Mouse (Mus musculus): ENCODE measurements around the gene Zmat1. TPM values are rescaled to one million over a fixed set of nuclear protein-coding genes. Genes with fewer than 3 reads are reported as not detected.
"Not testable (repeated sequence)": the region's sequence is repeated elsewhere in the genome, so short reads cannot be mapped to it uniquely, and the experiment has no call there.

The Zmat1 gene
- 1 to 10 TPM in 1 of 2 experiments, under 1 TPM in 1; 0.95 to 1.2 TPM for total RNA-seq (2021)
- long read RNA-seq, experiment 1, partial matches to known transcripts, result 1 of 1 reads
- long read RNA-seq, experiment 1, other reads (novel, unspliced or antisense), result 0 of 1 reads
- long read RNA-seq, experiment 2, result 0 reads

DNA sequence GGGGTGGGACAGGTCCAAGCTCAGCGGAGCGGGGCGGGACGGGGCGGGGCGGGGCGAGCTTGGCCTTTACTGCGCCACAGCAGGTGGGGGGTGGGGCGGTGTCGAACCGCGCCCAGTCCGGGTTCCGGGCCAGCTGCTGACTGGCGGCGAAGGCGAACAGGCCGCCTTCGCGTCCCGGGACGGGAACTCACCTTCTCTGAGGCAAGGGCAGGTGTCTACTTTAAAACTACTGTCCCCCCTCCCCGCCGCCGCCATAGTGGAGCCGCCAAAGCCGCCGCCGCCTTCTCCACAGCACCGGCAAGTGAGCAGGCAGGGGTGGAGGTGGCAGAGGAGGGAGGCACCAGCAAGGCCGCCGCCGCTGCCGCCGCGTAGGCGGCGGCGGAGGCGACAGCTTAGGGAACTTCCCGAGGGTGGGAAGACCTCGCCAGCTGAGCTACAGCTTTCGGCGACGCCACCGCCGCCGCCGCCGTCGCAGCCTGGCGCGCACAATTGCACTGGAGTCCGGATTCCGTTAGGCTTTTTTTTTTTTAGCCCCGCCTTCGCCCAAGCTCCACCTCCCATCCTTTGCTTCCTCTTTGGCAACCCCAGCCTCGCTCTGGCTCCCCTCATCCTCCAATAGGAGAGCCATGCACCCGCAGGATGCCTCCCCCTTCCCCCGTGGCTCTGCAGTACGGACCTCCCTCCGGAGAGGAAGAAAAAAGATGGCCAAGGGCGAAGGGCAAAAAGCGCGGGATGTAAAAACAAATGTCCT is at the start of gene Zmat1:
TSS of gene Zmat1 (minus strand) at position 490 of the 751 bp plus-strand sequence.
- peak; percentile 90 for DNase-seq (ENCODE audit: low spot score)

- DNase-seq (ENCODE audit: low spot score), result not testable (repeated sequence)
These were observed 44.9 kb upstream of the Zmat1 start for GRCm38 (mm10) chrX:135053939-135054338.

- no peak for DNase-seq (ENCODE audit: low spot score)
These were observed 27.0 kb upstream of the Zmat1 start for GRCm38 (mm10) chrX:135035962-135036375.

DNA sequence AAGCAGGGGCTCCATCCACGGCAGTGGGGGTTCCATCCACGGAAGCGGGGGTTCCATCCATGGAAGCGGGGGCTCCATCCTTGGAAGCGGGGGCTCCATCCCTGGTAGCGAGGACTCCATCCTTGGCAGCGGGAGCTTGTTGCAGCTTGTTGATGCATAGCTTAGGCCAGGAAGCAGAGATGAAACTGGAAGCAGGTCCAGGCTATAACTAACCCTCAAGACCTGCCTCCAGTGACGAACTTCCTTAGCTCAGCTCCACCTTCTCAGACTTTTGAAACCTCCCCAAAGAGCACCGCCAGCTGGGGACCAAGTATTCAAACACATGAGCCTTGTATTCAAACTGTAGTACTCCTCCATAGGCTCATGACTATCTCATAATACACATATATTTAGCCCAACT is 16.1 kb upstream of the Zmat1 start:
- DNase-seq (ENCODE audit: low spot score), result no peak

- DNase-seq (ENCODE audit: low spot score), result no peak
These were observed 2.4 kb upstream of the Zmat1 start for GRCm38 (mm10) chrX:135011381-135011780.

GRCm38 (mm10) chrX:135009471-135009815 is 434 bp upstream of the Zmat1 start:
- no peak for DNase-seq (ENCODE audit: low spot score)

GRCm38 (mm10) chrX:135008021-135008420 is 988 bp downstream of the Zmat1 start:
- DNase-seq (ENCODE audit: low spot score), result peak; percentile 1

DNA sequence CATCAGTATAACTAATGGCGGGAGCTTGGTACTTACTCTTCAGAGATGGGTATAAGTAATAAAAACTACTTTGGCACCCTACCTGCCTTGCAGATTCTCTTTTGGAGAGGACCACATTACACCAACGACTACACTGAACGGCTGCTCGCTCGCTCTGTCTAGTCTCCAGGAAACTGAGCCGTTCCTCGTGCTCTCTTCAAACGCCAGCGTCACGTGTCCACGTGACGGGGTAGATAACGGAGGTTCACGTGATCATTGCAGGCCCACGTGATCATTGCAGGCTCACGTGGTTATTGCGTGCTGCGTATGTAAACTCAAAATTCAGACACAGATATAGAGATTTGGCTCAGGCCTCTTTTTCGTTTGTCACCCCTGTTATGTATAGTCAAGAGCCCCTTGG is 44.5 kb downstream of the Zmat1 start, which contains the start of gene Nxf2:
TSS of gene Nxf2 (minus strand) at position 209 of the 400 bp plus-strand sequence.
- DNase-seq (ENCODE audit: low spot score), result no peak

GRCm38 (mm10) chrX:134963305-134964094 is 45.5 kb downstream of the Zmat1 start:
- peak; percentile 26 for DNase-seq (ENCODE audit: low spot score)

- DNase-seq (ENCODE audit: low spot score), result peak; percentile 2
These were observed 78.6 kb downstream of the Zmat1 start for GRCm38 (mm10) chrX:134930361-134930760.

DNA sequence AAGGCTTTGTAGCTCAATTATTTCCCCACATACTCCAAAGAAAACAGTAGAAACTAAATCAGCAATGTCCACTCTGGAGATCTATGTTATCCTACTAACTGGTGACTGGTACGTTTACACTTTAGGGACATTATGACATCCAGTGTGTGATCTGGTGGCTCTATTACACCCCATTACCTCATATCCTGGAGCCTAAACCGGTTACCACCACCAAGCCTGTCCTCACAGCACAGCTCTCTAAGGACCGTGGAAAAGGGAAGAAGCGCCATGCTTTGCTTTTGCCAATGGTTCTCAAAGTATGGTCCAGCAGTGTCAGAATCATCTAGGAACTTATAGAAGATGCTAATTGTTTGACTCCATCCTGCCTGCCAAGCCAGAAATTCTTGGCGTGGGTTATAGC is 79.1 kb downstream of the Zmat1 start:
- DNase-seq (ENCODE audit: low spot score), result no peak

GRCm38 (mm10) chrX:134925058-134925457 is 84.0 kb downstream of the Zmat1 start:
- DNase-seq (ENCODE audit: low spot score), result peak; percentile 19

DNA sequence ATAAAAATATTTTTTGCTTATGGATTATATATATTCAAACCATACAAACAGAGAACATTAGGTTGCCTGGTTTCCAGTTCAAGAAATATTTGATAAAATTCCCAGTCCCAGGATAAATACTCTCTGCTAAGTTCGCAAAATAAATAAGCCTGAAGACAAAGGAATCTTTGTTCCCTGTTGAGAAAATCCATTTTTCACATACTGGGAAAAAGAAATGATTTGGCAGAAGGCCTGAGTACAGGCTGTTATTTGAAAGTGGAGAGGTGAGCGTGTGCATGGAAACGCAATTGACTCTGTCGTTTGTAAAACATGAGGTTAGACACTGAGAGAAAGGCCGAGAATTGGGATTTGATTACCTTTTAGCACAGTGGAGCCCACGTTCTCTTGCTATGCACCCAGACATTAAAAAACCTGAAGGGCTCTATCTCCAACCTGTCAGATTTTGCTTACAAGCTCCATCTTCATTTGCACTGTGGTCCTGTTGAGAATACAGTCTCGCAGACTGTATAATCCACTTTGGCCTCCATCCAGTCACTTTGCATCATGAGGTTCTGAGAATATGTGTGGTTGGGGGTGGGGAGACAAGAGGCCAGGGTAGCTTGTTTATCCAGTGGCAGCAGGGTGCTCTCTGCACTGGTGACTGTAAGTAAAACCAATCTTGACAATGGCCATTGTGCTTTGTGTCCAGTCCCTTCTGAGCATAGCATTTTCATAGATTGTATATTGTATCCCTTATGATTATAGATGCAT is 85.2 kb downstream of the Zmat1 start:
- DNase-seq (ENCODE audit: low spot score), result no peak

Other genes with a start within 250 kb of the Zmat1 start
- gene Armcx2, start 200.0 kb downstream of the Zmat1 start, total RNA-seq (2021), result 1 to 10 TPM; 1.5 to 2.7 TPM
- not detected for gene Nxf2, start 44.5 kb downstream of the Zmat1 start, total RNA-seq (2021)
- not detected for gene Gm15023, start 168.4 kb upstream of the Zmat1 start, total RNA-seq (2021)
- gene Tceal6, start 201.5 kb upstream of the Zmat1 start, total RNA-seq (2021), result not detected